Mouse (Mus musculus): ENCODE measurements around the gene Acod1. TPM values are rescaled to one million over a fixed set of nuclear protein-coding genes. Genes with fewer than 3 reads are reported as not detected.

Gene Acod1
- total RNA-seq, 2 experiments from 2014 or later = 0.17 to 2.7 TPM

GRCm38 (mm10) chr14:103070790-103071189, 24.0 kb downstream of the Acod1 start:
- ATAC-seq (replicated peaks; ENCODE audit: low FRiP score, poor library complexity, severe bottlenecking) = peak; percentile 12; the same call in 1 of the 2 replicates

GRCm38 (mm10) chr14:103071471-103071870, 24.7 kb downstream of the Acod1 start:
- ATAC-seq (replicated peaks; ENCODE audit: low FRiP score, poor library complexity, severe bottlenecking) = no peak

GRCm38 (mm10) chr14:103072731-103073130, 26.0 kb downstream of the Acod1 start:
- no peak for ATAC-seq (replicated peaks; ENCODE audit: low FRiP score, poor library complexity, severe bottlenecking)

GRCm38 (mm10) chr14:103073825-103074224, 27.0 kb downstream of the Acod1 start:
- ATAC-seq (replicated peaks; ENCODE audit: low FRiP score, poor library complexity, severe bottlenecking) = no peak

GRCm38 (mm10) chr14:103075166-103075565, 28.4 kb downstream of the Acod1 start:
- no peak for ATAC-seq (replicated peaks; ENCODE audit: low FRiP score, poor library complexity, severe bottlenecking)

GRCm38 (mm10) chr14:103077272-103078005, 30.7 kb downstream of the Acod1 start:
- no peak for ATAC-seq (replicated peaks; ENCODE audit: low FRiP score, poor library complexity, severe bottlenecking)

GRCm38 (mm10) chr14:103078006-103078912, 31.5 kb downstream of the Acod1 start:
- no peak for ATAC-seq (replicated peaks; ENCODE audit: low FRiP score, poor library complexity, severe bottlenecking)

- ATAC-seq (replicated peaks; ENCODE audit: low FRiP score, poor library complexity, severe bottlenecking) = no peak
Observed at GRCm38 (mm10) chr14:103079209-103079977, 32.6 kb downstream of the Acod1 start.

GRCm38 (mm10) chr14:103085840-103086533, 39.2 kb downstream of the Acod1 start:
- ATAC-seq (replicated peaks; ENCODE audit: low FRiP score, poor library complexity, severe bottlenecking) = 0 out of 2 replicates have a peak, but pooled peaks have one; percentile 27

GRCm38 (mm10) chr14:103086671-103087324, 40.0 kb downstream of the Acod1 start:
- peak; percentile 94 for ATAC-seq (replicated peaks; ENCODE audit: low FRiP score, poor library complexity, severe bottlenecking)

- no peak for ATAC-seq (replicated peaks; ENCODE audit: low FRiP score, poor library complexity, severe bottlenecking)
Observed at GRCm38 (mm10) chr14:103087846-103088245, 41.1 kb downstream of the Acod1 start.

- peak; percentile 64 for ATAC-seq (replicated peaks; ENCODE audit: low FRiP score, poor library complexity, severe bottlenecking)
Observed at GRCm38 (mm10) chr14:103088624-103089023, 41.8 kb downstream of the Acod1 start.

- ATAC-seq (replicated peaks; ENCODE audit: low FRiP score, poor library complexity, severe bottlenecking) = no peak
Observed at GRCm38 (mm10) chr14:103093236-103093635, 46.5 kb downstream of the Acod1 start.

- no peak for ATAC-seq (replicated peaks; ENCODE audit: low FRiP score, poor library complexity, severe bottlenecking)
Observed at GRCm38 (mm10) chr14:103093670-103094069, 46.9 kb downstream of the Acod1 start.

- ATAC-seq (replicated peaks; ENCODE audit: low FRiP score, poor library complexity, severe bottlenecking) = no peak
Observed at GRCm38 (mm10) chr14:103095036-103095435, 48.3 kb downstream of the Acod1 start.

GRCm38 (mm10) chr14:103095826-103096225, 49.0 kb downstream of the Acod1 start:
- ATAC-seq (replicated peaks; ENCODE audit: low FRiP score, poor library complexity, severe bottlenecking) = no peak

- no peak for ATAC-seq (replicated peaks; ENCODE audit: low FRiP score, poor library complexity, severe bottlenecking)
Observed at GRCm38 (mm10) chr14:103096621-103097020, 49.8 kb downstream of the Acod1 start.

- ATAC-seq (replicated peaks; ENCODE audit: low FRiP score, poor library complexity, severe bottlenecking) = no peak
Observed at GRCm38 (mm10) chr14:103098213-103098586, 51.4 kb downstream of the Acod1 start.

Data from erythroblast, adult 5-6 weeks (primary cell).